Mouse (Mus musculus) right cerebral cortex, adult 2 months (tissue): Measurements from ENCODE around the gene Plekhh1.
"Not testable (repeated sequence)": the region's sequence is repeated elsewhere in the genome, so short reads cannot be mapped to it uniquely, and the experiment has no call there.

Source experiments
- DNase-seq, 2 experiments: peaks; one replicate each; pipeline ENCODE4 v3.0.0; 2021 to 2022; ENCODE audit warnings: low spot score in 2 of 2

Plekhh1 gene

DNA sequence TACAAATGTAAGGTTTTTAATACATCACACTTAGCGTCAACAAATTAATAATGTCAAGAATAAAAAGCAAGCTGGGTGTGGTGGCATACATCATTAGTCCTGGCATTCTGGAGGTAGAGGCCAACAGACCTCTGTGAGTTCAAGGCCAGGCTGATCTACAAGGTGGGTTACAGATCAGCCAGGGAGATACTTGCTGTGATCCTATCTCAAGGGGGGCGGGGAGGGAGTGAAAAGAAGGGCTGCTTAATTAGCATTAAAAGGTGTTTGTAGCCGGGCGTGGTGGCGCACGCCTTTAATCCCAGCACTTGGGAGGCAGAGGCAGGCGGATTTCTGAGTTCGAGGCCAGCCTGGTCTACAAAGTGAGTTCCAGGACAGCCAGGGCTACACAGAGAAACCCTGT lies 1.4 kb upstream of the Plekhh1 start:
- DNase-seq = not testable (repeated sequence)

DNA sequence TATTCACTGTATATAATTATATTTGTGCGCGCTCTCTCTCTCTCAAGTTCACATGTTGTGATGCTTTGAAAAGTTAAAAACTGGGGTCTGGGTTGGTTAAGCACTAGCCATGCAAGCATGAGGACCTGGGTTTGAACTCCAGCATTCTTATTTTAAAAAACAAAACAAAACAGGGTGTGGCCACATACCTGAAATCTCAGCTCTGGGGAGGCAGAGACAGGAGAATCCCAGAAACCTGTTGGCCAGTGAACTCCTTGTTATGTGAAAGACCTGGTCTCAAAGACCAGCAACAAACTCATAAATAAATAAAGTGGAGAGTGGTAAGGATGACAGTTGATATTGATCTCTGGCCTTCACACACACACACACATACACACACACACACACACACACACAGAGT lies 5.4 kb downstream of the Plekhh1 start:
- no peak for DNase-seq

DNA sequence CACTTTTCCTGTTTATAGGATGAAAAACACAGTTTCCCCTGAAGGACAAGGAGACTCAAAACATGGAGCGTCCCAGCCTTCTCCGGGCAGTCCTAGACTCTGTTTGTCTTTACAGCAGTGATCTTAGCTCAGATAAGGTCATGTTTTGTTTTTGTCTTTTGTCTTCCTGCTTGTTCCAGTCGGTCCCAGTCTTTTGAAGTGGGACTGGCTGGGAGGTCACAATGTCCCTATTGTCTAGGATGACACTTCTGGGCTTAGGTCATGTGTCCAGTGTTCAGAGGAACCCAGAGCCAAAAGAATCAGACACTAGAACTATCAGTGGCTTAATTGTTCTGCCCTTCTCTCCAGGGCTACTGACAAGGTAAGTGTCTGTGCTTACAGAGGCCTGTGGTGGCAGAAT lies 6.4 kb downstream of the Plekhh1 start:
- DNase-seq = no peak

DNA sequence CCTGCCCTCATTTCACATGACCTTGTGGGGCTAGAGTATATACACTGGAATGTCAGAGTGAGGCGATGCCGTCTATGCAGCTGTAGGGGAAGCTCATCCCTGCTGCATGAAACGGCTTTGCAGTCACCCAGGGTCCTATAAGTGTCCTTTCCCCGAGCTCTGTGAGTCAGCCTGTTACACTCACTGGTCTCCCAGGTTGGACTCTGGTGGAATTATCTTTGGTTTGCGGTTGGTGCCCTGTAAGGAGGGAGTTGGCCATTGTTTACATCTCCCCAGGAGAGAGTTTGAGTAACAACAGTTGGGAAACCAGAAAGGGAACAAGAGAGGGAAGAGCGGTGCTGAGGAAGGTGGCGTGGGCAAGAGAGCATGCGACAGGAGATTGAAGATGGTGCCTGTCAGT lies 10.7 kb downstream of the Plekhh1 start:
- no peak for DNase-seq

DNA sequence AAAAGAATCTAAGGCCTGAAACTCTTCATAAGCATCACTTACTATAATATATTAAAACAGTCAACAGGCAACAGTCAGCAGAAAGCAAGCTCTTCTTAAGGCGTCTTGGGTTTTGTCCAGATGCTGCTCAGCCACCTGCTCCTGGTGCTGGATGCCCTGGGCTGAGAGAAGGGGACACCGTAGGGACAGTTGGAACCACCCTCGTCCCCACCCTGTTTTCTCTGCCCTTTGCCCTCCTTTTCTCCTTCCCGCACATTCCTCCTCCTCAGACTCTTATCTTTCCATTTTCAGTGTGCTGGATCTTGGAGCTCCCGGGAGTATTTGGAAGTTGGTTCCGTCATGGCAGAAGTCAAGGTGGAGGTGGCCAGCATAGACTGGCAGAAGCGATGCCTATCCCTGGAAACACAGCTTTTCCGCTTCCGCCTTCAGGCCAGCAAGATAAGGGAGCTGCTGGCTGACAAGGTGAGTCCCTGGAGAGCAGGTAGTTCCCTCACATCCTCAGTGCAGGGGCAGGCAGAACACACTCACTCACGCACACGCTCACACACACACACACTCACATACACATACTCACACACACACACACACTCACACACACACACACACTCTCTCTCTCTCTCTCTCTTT lies 11.4 kb downstream of the Plekhh1 start:
- no peak for DNase-seq

DNA sequence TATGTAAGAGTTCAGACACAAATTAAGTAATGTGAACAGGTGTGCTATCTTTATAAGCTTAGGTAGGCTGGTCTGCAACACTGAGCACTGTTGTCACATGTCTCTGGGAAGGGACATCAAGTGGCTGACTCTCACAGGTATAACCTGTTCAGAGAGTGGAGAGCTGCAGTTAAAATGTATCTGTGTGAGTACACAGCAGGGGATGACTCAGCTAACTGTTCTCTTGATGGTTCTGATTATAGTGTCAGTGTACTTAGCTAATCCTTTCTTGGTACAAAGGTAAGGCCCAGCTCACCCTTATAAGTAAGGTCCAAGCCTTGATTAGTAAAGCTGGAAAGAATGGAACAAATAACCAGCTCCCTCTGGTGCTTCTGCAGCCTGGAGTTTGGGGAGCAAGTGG lies 12.5 kb downstream of the Plekhh1 start:
- DNase-seq = no peak

DNA sequence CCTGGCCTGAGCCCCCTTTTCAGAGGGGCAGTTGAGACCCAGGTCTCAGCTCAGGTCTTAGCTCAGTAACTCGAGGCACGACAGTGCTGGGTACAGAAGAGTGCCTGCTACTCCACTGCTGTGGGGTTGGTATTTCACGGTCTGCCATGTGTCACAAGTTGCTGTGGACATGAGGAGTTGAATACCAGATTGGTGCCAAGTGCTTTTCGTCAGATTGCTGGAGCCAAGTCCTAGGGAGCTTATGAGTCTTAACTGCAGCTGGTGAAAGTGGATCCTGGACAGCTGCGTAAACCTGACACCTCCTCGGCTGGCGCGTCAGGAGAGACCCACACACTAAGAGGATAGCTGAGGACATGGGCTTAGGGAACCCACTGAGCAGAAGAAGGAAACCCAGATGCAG lies 15.7 kb downstream of the Plekhh1 start:
- no peak for DNase-seq

DNA sequence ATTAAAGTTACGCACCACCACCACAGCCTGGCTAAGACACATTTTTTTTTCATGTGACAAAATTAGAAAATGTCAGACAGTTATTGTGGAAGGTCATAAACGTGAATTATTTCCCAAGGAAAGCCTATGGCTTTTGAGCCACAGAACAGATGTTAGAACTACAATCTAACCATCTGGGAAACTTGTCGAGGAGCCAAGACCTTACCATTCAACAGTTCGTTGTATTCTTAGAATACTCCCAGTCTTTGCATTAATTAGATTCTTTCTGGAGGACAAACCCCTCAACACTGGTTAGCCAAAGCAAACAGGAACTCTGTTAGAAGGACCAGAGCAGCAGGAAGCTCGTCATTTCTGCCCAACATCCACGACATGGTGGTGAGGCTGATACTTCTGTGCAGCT lies 17.2 kb downstream of the Plekhh1 start:
- DNase-seq = no peak

DNA sequence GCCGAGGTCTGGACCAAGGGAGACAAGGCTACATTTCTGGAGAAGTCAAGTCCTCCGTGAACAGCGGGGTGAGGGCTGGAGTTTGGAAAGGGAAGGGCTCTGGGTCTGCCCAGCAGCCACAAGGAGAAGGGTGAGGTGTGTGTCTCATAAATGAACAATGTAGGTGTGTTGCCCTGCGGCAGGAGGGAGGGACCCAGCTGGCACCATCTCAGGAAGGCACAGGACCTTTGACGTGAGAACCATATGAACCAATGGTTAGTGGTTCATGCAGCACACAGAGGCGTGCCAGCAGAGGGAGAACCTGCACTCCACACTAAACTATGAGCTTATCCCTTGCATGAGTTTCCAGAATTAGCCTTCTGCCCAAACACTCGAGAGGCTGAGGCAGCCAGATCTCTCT lies 18.2 kb downstream of the Plekhh1 start:
- DNase-seq = no peak

DNA sequence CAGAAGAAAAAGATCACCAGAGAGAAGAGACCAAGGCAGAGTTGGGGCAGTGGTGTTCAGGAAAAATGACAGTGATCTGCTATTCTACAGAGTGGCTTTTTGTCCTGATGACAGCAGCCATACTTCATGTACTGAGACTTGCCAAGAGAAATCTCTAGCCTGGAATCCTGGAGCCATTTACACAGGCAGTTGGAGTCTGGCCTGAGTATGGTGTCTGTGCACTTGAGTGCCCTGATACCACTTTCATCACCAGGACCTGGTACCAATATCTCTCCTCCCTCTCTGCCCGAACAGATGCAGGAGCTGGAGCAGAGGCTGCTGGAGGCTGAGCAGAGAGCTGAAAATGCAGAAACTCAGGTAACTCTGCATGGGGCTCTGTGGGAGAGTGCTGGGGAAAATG lies 19.9 kb downstream of the Plekhh1 start:
- no peak for DNase-seq

DNA sequence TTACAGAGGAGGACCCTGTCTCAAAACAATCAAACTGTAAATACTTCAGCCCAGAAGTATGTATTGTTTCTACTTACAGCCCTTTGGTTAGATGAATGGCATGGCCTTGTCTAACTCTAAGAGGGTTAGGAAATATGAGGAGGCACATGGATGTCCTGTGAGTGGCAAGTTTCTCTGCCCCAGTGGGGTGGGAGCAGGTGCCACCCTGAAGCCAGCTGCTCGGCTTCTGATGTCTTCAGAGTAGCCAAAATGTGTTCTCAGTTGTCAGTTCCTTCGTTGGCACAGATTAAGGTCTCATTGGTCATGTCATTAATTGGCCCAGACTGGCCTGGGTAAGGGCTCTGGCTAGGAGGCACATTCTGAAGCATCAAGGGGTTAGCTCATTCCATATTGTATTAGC lies 20.8 kb downstream of the Plekhh1 start:
- DNase-seq = no peak

DNA sequence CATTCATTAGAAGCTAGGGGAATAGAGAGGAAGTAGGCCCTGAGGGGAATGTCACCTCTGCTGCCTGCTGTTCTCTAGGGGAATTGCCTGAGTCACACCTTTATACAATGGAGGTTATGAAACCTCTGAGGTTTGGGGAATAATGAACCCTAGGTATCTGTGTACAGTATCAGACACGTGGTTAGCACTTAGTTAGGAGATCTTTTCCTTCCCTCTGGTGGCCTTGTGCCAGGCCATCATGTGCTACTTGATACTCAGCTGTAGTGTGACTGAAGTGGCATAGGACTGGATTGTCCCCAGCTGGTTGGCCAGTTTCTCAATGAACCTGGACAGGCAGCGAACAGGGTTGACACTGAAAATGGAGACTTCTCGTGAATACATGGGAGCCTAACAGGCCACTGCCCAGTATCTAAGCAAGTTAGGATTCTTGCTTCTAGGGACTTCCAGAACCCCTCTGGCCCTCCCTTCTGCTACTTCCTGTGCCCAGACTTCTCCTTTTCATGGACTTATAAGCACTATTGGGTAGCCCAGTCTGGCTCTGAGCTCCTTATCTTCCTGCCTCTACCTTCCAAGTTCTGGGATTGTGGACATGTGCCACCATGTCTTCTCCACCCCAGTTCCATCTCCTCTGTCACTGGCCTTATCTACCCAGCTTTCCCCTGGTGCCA lies 21.7 kb downstream of the Plekhh1 start:
- DNase-seq = no peak

DNA sequence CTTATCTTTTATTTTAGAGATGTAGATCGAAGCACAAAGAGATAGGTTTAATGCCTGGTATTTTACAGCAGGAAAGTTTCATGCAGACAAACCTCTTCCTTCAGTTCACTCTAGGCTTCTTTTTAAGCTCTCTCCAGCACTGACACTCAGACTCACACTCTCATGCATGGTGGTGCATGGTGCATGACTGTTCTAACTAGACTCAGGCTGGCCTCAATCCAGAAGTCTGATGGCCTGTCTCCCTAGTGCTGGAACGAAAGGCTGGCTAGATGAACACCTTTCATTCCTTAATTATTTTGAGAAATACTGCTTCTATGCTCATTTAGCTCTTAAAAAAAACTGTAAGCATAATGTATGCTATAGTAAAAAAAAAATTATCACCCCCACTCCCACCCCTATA lies 23.1 kb downstream of the Plekhh1 start:
- no peak for DNase-seq

DNA sequence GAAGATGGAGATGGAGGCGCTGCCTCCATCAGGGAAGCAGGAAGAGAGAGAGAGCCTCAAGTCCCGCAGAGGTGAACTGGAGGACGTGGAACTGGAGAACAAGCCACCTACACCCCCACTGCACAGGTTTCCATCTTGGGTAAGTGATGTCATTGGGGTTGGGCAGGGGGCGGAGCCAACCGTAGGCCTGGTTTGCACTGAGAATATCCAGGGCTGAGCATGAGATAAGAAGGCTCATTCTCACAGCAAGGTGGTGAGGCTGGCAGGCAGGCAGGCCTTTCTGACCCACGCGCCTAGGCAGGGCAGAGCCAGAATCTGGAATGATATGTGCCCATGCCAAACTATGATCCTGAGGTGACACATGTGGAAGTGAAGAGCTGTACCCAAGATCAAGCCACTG lies 26.3 kb downstream of the Plekhh1 start:
- DNase-seq = no peak

DNA sequence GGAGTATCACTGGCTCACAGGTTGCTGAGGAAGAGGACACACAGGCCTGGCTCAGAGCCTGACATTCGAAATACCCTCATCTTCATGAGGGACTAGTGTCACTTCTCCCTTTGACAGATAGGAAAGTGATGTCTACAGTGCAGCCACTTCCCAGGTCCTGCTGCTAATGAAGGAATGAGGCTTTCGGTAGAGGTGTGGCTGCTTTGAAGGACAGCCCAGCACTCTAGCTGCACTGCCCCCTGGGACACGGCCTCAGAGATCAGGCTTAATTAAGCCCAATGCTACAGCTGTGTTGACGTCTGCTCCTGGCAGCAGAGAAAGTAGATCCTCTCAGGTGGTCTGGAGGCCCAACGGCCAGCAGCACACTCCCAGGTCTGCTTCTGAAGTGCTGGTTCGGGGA lies 30.6 kb downstream of the Plekhh1 start:
- DNase-seq = no peak

DNA sequence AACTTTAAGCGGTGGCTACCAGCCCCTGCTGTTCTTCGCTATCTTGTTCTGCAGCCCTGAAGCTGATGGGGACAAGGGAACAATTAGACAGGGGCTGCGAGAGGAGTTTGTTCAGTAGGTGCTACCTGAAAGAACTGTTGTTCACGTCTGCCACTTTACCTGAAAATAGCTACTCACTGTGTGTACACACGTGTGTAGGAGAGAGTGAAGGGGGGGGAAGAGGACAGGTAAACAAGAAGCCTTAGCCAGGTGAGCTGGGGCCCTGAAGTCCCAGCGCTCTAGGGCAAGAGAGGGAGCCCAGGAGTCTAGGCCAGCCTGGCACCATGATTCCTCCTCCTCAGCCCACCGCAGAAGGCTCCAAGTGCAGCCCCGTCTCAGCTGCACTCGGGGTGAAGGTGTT lies 31.2 kb downstream of the Plekhh1 start:
- no peak for DNase-seq

DNA sequence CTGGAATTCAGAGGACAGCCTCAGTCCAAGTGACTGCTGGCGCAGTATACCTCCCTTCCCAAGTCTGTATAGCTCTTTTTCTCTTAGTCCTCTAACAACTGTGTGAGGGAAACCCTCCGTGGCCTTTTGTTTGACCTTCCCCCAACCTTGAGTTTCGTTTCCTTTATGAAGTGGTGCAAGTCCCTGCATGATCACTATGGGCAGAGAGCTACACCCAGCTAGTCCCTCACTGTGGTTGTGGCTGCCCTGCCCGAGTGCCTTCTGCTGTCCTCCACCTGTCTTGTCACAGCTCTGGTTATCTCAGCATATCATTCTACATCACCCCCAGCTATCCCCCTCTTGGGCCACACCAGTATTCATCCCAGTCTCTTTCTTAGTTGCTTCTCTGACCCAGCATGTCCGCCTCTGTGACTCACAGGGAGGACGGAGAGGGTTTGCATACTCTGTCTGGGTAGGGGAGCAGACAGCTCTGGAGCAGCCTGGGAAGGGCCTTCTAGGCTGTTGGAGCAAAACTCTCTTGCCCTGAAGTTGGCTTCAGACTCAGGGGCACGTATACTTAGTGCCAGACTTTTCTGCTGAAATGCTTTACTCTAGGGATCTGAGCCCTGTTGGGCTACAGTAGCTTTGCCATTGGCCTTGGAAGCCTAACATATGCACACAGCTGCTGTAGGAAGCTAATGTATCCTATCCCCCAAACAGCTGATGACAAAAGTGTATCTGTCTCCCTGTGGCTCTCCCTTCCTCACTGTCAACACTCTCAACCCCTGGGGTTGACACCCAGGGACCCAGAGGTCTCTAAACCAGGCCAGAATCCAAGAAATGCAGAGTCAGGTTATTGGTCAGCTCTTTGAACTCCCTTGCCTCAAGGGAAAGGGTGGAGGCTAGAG lies 32.0 kb downstream of the Plekhh1 start:
- DNase-seq = no peak

DNA sequence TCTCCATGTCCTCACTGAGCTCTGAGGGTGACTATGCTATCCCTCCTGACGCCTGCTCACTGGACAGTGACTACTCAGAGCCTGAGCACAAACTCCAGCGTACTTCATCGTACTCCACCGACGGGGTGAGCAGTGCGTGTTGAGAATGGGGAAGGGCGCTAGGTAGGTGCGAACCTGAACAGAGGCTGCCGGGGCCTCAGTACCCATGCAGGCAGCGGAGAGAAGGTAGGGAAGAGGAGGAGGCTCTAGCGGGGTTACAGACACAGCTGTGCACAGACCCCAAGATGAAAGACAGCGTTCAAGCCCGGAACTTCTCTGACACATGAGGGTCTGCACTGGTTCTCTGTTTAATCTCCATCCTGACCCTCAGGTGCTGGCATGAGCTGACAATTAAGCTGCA lies 35.5 kb downstream of the Plekhh1 start:
- no peak for DNase-seq

DNA sequence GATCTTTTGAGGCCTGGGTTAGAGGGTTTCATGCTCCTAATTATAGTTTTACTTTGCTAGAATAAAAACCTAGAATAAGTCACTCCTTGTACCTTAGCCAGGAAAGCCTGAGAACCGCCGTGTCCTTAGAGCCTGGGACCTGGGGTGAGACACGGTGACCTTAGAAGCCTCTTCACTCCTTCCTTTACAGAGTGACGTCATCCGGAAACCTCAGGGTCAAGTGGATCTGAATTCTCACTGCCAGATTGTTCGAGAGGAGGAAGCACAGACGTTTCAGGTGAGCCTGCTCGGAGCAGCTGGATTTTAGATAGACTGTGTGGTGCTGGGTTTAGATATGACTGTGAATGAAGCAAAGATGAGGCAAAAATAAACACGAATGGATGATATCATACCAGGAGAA lies 37.5 kb downstream of the Plekhh1 start:
- no peak for DNase-seq

DNA sequence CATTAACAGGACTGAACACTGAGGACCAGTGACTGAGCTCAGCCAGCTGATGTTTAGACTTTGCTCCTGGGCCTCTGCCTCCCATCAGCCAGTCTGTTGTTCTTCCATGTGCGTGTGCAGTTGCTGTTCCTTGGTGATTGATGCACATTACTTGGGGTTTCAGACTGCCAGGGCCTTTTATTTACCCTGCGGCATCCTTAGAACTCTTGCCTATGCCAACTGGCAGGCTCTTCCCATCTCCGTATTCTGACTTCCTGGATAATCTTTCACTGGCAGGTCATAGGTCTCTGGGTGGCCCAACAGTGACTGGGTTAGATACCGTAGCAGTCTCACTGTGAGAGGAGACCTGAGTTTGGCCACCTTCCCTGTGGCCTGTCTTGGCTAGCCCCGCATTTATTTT lies 38.6 kb downstream of the Plekhh1 start:
- DNase-seq = no peak

DNA sequence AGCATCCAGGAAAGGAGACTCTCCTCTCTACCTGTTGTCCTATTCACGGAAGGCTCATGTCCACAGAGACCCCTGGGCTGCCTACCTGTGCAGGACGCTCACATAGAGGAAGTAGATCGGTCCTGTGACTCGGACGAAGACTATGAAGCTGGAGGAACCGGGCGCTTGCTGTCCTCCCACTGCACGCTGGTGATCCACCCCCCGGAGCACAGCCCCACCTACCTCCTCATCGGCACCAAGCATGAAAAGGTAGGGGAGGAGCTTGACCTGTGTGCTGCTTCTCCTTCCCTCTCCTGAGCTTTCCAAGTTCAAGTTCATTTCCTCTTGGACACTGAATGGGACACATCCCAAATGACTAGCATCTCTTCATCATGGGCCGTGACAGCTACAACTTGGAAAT lies 39.3 kb downstream of the Plekhh1 start:
- no peak for DNase-seq

DNA sequence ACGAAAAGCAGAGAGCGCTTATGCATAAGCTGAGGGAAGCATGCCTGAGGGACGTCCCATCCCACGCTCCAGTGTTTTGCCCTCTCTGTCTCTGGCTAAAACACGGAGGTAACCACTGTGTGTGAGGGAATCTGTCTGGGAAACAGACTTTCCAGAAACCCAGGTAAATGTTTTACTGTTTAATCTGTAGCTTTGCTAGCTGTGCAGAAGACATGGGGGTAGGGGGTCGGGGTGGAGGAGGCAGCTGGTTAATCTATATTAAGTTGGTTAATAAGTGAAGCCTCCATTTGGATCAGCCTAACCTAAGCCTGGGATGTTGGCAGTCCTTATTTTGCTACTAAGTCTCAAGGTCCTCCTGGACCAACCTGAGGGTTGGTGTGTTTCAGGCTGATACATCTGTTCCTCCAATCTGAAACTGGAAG lies 40.2 kb downstream of the Plekhh1 start:
- no peak for DNase-seq

DNA sequence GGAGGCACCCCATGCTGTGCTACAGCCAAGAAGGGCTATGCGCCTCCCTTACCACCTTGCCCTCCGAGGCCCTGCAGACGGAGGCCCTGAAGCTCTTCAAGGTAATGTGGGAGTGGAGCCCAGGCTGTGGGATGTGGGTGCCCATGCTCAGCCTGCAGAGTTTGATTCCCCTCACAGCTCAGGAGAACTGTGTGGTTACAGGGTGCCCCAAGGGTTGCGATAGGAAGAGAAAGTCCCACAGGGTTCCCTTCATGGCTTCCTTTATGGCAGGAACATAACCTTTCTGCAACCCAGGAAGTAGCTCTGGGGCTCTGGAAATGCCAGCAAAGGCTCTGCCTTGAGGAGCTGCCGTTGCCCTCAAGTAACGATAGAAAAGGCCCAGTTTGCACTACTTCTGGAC lies 41.0 kb downstream of the Plekhh1 start:
- no peak for DNase-seq
